Mouse (Mus musculus): ENCODE results near the gene Nfkbiz.

The Nfkbiz gene

GRCm38 (mm10) chr16:55798845-55799244 is 39.9 kb downstream of the Nfkbiz start:
- DNase-seq = no peak

- no peak for DNase-seq
Observed at GRCm38 (mm10) chr16:55790326-55790725, 48.4 kb downstream of the Nfkbiz start.

- no peak for DNase-seq
Observed at GRCm38 (mm10) chr16:55789291-55789690, 49.4 kb downstream of the Nfkbiz start.

DNA sequence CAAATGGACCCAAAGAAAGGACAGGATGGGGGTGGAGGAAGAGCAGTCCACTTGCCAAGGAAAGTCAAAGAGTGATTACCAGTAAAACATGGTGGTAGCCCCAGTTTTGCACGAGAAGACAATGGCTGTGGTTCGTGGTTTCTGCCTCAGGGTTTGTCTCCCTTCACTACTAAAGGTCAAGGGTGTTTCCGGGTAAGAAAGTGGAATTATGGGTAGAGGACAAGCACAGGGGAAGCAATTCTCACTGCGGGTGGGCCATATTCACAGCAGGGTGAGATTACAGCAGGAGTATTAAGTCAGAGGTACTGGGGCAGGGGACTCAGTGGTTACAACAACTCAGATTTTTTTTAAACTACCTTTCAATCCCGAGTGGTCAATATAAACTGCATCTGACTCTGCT is 50.0 kb downstream of the Nfkbiz start:
- DNase-seq = no peak

DNA sequence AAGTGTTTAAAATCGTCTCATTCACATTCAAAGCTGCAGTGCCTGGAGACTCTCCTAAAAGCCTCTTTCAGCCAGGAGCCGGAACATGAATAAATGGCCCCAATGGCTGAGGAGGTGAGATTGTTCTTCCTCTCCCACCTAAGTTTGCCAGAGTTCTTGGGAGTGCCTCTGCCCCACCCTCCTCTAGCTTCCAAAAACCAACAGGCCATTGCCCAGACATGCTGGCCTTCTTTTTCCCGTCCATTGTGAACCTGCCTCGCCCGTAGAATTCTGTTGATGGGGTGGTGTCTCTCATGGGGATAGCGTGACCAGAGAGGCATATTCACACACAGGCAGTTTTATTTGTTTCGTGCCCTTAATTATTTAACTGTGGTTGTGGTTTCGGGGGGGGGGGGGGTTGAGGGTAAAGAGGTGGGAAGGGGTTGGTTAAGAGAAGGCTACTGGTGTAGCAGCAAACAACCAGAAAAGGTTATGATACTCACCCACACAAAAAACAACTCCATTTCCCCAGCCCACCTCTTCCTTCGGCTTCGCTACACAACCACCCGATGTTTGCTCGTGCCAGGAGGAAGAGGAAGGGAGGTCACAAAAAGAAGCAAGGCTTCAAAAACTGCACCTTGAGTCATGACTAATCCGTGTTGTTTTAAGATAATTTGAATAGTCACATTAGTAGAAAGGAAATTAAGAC is 51.2 kb downstream of the Nfkbiz start:
- no peak for DNase-seq

DNA sequence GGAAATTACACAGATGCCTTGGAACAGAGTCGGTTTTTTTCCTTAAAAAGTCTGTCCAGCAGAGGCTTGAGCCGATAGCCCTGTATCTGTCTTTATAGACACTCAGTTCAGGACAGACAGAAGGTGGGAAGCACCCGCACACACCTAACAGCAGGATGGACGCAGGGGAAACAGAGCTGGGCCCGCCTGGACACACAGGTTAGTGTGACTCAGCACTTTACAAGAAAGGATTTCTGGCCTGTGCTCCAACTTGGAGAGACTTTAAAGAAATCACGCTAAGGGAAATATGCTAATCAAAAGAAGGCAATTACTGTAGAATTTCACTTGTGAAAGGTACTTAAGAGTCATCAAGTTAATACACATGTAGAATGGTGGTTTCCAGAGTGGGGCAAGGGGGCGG is 54.3 kb downstream of the Nfkbiz start:
- no peak for DNase-seq

DNA sequence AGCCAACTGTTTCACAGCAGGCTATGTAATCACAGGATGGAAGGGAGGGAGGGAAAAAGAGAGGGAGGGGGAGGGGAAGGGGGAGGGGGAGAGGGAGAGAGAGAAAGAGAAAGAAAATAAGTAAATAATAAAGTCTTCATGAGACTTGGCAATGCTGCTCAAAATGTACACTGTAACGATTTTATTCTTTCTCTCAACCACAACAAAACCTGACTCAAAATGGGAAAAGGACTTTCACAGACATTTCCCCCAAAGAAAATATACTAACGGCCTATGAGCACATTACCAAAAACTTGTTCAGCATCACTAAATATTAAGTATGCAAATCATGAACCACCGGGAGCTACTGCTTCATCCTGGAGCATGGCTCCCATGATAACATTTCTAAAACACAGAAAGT is 54.8 kb downstream of the Nfkbiz start:
- no peak for DNase-seq

DNA sequence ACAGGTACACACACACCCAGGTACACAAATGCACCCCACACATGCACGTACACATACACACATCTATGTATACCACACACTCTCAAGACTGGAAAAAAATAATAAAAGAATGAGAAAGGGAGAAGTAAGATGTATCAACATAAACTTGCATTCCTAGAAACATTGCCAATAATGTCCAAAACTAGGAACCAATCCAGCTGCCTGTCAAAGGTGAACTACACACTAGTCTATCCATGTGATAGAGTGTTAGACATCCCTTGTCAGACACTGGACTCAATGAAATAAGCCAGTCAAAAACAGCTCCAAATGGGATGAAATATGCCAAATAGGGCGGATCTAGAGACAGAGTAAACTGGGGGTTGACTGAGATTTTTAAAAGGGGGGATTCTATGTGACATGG is 55.8 kb downstream of the Nfkbiz start:
- no peak for DNase-seq

DNA sequence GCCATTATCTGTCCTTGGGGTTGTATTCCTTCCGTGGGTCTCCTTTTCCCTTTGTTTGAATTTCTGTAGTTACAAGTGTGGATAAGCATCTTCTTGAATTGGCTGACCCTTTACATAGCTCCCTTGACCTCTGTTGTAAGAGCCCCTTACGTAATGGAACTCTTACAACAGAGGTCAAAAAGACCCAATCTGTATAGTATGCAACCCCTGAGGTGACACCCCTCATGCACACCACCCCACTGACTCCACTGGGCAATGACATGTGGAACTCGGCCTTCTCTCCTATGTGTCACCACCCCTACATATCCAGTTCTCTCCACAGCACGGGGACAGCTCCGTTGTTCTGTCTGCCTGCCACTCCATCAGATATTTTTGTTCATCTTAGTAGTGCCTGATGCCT is 56.9 kb downstream of the Nfkbiz start:
- DNase-seq = no peak

GRCm38 (mm10) chr16:55780958-55781558 is 57.6 kb downstream of the Nfkbiz start:
- no peak for DNase-seq

DNA sequence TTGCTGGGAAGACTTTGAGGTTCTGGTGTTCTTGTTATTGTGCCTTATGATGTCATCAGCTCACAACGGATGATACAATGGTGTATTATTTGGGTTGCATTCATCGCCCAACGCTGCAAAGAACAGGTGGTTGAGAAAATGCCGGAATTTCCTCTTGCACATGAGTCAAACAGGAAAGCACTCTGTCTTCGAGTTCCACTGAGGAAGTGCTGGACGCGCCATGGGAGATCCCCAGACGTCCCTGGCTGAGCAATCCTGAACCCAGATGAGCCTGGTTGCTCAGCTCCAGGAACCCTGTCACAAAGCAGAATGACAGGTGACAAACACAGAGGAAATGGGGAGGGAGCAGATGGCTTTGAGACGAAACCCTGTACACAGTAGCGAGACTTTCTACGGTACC is 62.4 kb downstream of the Nfkbiz start:
- no peak for DNase-seq

DNA sequence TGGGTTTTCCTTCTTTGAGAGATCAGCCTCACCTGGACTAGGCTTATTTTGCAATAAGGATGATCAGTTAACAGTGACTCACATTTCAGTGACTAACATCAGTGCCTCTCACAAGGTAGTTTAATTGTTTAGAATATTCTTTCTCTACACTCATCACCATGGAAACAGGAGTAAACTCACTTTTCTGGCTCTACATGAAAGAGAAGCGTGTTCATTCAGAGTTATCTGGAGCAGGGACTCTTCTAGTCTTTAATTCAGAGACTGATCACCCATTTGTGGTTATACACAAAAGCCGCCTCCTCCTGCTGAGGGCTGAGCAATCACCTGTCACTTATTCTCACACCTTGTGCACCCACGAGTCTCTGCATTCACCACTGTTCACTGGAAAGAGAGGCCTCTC is 68.5 kb downstream of the Nfkbiz start:
- DNase-seq = no peak

All from cerebellum, postnatal 14 days (tissue).